Mouse (Mus musculus): ENCODE measurements around the gene 4930444G20Rik. TPM values are rescaled to one million over a fixed set of nuclear protein-coding genes. Genes with fewer than 3 reads are reported as not detected.

4930444G20Rik gene
- polyA plus RNA-seq (2014; fragmentation: Illumina TruSeq; extraction: RNeasy Lipid Tissue Mini Kit (QIAGEN cat#74804); ENCODE audit: low read depth, low replicate concordance): not detected

GRCm38 (mm10) chr10:22067979-22068378 lies at the start of gene 4930444G20Rik:
4930444G20Rik (minus strand) TSS chr10:22068079.

Other genes starting within 250 kb of the 4930444G20Rik start
- gene Sgk1, start 185.9 kb downstream of the 4930444G20Rik start, polyA plus RNA-seq (2014; fragmentation: Illumina TruSeq; extraction: RNeasy Lipid Tissue Mini Kit (QIAGEN cat#74804); ENCODE audit: low read depth, low replicate concordance): 17.3 TPM
- 1.6 TPM for gene E030030I06Rik, start 81.2 kb upstream of the 4930444G20Rik start, polyA plus RNA-seq (2014; fragmentation: Illumina TruSeq; extraction: RNeasy Lipid Tissue Mini Kit (QIAGEN cat#74804); ENCODE audit: low read depth, low replicate concordance)
- 13.6 TPM for gene Raet1e, start 90.5 kb upstream of the 4930444G20Rik start, polyA plus RNA-seq (2014; fragmentation: Illumina TruSeq; extraction: RNeasy Lipid Tissue Mini Kit (QIAGEN cat#74804); ENCODE audit: low read depth, low replicate concordance)
- gene H60b, start 90.5 kb upstream of the 4930444G20Rik start, polyA plus RNA-seq (2014; fragmentation: Illumina TruSeq; extraction: RNeasy Lipid Tissue Mini Kit (QIAGEN cat#74804); ENCODE audit: low read depth, low replicate concordance): not detected

All from liver, adult 10 weeks (tissue).